Mouse (Mus musculus) C2C12 (cell line): ENCODE data around the gene Oxct1.

Experiments
- CTCF ChIP-seq: IDR thresholded peaks from one replicate; pipeline ENCODE4 v1.5.1; 2011; ENCODE audit not compliant: control insufficient read depth, insufficient read depth, insufficient read length
- USF1 ChIP-seq: IDR thresholded peaks from one replicate; pipeline ENCODE4 v1.6.1; 2011; ENCODE audit warnings: low read depth, mild to moderate bottlenecking, control low read depth, moderate library complexity

DNA sequence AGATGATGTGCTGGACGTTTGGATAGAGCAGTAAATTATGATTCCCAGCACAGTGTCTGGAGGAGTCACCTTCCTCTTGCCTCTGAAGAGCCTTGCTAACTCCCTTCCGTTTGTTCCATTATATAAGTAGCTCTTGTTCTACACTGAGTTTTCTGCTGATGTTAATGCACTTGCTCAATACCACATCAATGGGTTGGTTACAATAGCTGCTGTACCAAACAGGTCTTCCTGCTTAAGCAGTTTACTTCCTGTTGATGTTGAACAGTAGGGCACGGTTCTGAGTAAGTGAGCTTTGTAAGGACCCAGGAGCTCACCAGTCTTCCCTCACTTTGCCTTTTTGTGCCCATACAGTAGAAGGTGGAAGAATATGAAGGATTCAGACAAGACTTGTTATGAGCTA lies 98.5 kb downstream of the Oxct1 start:
- TF ChIP-seq CTCF (no peak), USF1 (no peak)
